Mouse (Mus musculus) liver, embryonic 14.5 days (tissue): ENCODE measurements around the gene Rimbp3.

Experiments used
- CTCF ChIP-seq: IDR thresholded peaks from 2 replicates; pipeline ENCODE4 v1.5.1; 2016; ENCODE audit warnings: antibody characterized with exemption, low read depth, control low read depth
- EP300 ChIP-seq: IDR thresholded peaks from 2 replicates; pipeline ENCODE4 v1.6.1; 2016; ENCODE audit warnings: antibody characterized with exemption, low read depth

DNA sequence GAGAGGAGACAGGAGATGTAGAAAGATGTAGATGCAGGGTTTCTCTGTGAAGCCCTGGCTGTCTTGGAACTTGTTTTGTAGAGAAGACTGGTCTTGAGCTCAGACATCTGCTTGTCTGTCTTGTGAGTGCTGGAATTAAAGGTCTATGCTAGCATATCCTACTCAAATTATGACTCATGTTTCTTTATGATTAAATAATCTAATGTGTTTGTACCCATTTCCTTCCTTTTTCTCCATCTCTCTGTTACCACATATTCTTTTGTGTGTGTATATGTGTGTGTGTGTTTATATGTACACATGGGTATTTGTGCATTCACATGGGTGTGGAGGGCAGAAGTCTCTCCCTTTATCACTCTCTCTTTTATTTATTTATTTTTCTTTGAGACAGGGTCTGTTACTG lies 18.1 kb downstream of the Rimbp3 start:
- no peak for TF ChIP-seq EP300
- no peak for TF ChIP-seq CTCF
